Mouse (Mus musculus) liver, postnatal 0 days (tissue): ENCODE data around the gene Lcn11.

Experiments used
- CTCF ChIP-seq: sonication (generic); IDR thresholded peaks from 2 replicates; pipeline ENCODE4 v1.5.1; 2016; ENCODE audit warnings: antibody characterized with exemption, low read depth
- EP300 ChIP-seq: IDR thresholded peaks from 2 replicates; pipeline ENCODE4 v1.6.1; 2016; ENCODE audit warnings: antibody characterized with exemption, low read depth, mild to moderate bottlenecking

DNA sequence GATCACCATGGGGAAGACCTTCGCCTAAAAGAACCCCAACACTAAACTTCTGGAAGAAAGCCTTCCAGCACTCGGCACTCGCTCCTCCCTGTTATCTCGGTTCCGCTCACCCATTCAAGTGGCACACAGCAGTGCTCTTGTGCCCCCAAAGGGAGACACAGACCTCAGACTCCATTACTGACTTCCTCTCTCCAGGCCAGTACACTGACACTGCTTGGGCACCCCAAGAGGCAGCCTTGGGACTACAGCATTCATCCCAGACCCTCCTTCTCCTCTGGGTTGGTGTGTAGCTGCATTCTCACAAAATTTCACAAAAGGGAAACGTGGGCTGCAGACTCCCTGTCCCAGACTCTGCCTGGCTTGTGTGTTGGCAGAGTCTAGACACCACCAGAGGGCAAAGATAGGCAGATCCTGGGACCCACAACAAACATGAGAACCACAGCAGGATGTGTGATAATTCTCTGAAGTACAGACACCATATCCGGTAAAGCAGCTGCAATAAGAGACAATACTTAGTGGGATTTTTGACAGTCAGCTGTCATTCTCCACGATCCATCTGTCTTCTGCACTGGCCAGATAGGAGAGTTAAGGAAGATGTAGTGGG, 51.6 kb downstream of the Lcn11 start:
- no peak for TF ChIP-seq CTCF
- TF ChIP-seq EP300: no peak
